Mouse (Mus musculus) heart, embryonic 10.5 days (tissue): ENCODE results near the gene Fam19a2. TPM values are rescaled to one million over a fixed set of nuclear protein-coding genes. Genes with fewer than 3 reads are reported as not detected.

Experiments
- DNase-seq: peaks from one replicate; pipeline ENCODE4 v3.0.0-alpha.2; 2017; ENCODE audit warnings: low spot score
- H3K27ac ChIP-seq: fragments of 300-500 bp; sonication (generic); 2 replicates; pipeline ENCODE4 v1.5.1; 2016; ENCODE audit warnings: mild to moderate bottlenecking
- H3K27me3 ChIP-seq: fragments of 300-500 bp; sonication (generic); 2 replicates; pipeline ENCODE4 v1.6.1; 2016; ENCODE audit warnings: mild to moderate bottlenecking; ENCODE audit not compliant: poor library complexity, insufficient read depth, severe bottlenecking
- H3K36me3 ChIP-seq: fragments of 300-500 bp; sonication (generic); 2 replicates; pipeline ENCODE4 v1.6.1; 2016; ENCODE audit warnings: mild to moderate bottlenecking, moderate library complexity
- H3K4me1 ChIP-seq: fragments of 300-500 bp; sonication (generic); 2 replicates; pipeline ENCODE4 v1.6.1; 2016; ENCODE audit warnings: mild to moderate bottlenecking
- H3K4me3 ChIP-seq: fragments of 300-500 bp; sonication (generic); 2 replicates; pipeline ENCODE4 v1.5.1; 2016; ENCODE audit warnings: mild to moderate bottlenecking, moderate library complexity
- H3K9me3 ChIP-seq: fragments of 300-500 bp; sonication (generic); 2 replicates; pipeline ENCODE4 v1.6.1; 2016; ENCODE audit warnings: mild to moderate bottlenecking, moderate library complexity
- WGBS: fragments of 180-500 bp; shearing (Covaris S2); methylation state at CpG from one replicate; pipeline ENCODE4 v1.1.7; 2016; 5-methylcytosine and 5-hydroxymethylcytosine counted together
- polyA plus RNA-seq: library from polyadenylated mRNA; unstranded; fragments of >200 nt; fragmentation: Nextera tagmentation; extraction: Ambion mirVana; gene quantifications from 2 replicates; pipeline ENCODE4 v1.2.1, GENCODE M21; 2016

Fam19a2 gene
- polyA plus RNA-seq, 1 experiment from 2014 or later = 0.72 TPM

DNA sequence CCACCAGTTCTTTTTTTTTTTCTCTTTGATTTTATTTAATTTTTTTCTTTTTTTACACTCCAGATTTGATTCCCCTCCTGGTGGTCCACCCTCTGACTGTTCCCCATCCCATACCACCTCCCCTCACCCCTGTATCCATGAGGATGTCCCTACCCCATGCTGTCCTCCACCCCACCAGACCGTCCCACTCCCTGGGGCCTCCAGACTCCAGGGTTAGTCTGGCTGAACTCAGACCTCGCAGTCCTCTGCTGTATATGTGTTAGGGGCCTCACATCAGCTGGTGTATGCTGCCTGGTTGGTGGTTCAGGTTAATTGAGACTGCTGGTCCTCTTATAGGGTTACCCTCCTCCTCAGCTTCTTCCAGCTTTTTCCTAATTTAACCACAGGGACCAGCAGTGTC lies 362.9 kb downstream of the Fam19a2 start:
- 86% methylated on average over 2 of the region's 2 CpGs for WGBS
- Histone ChIP-seq H3K36me3 (no peaks in the 10 kb centered on the region), H3K4me3 (no peak overlapping the region), H3K9me3 (no peaks in the 10 kb centered on the region), H3K27me3 (no peaks in the 10 kb centered on the region), H3K27ac (no peak overlapping the region), H3K4me1 (0 out of 2 replicates have a peak, but pooled peaks cover 4% of the 10 kb centered on the region)
- no peak for DNase-seq

DNA sequence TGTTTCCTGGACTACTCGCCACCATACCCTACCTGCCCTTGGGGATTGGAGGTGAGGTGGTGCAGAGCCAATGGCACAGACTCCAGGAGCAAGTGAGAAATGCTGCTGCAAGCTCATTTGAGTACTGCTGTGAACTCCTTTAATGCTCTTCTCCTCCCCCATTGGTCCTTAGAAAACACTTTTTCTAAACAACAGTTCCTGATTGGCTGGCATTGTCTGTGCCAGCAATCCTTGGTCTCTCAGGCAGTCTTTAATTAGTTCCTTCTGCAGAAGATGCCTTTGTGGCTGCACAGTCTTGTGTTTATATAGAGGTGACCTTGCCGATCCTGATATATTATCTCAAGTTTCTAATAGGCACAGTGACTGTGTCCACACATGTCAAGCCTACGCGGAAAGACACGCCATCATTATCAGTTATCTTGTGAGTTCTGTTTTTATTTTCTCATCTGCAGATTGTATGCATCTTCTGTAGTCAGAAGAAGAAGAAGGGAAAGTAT lies 365.5 kb downstream of the Fam19a2 start:
- WGBS = 63% methylated on average over 5 of the region's 5 CpGs
- Histone ChIP-seq H3K36me3 (no peaks in the 10 kb centered on the region), H3K9me3 (no peaks in the 10 kb centered on the region), H3K4me3 (no peak overlapping the region), H3K27me3 (no peaks in the 10 kb centered on the region), H3K4me1 (no peaks in the 10 kb centered on the region), H3K27ac (no peak overlapping the region)
- no peak for DNase-seq

DNA sequence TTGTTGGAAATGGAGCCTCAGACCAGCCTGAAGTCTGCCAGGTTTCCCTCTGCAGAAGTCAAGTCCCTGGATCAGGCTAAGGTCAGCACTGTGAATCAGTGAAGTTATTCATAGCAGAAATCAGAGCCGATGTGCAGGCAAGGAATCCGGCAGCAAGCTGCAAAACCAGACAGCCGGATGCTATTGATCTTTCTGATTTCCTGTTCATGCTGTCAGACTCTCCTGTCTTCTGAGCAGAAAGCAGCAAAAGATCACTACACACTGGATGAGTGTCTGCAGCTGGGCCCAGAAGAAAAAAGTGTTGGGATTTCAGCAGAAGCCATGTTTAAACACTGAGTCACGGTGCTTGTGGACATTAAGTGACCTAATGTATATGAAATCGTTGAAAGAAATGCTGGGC lies 368.2 kb downstream of the Fam19a2 start:
- no peaks in the 10 kb centered on the region for H3K27me3 ChIP-seq
- H3K4me3 ChIP-seq = no peak overlapping the region
- 80% methylated on average over 5 of the region's 5 CpGs for WGBS
- no peaks in the 10 kb centered on the region for H3K9me3 ChIP-seq
- H3K4me1 ChIP-seq = no peaks in the 10 kb centered on the region
- H3K36me3 ChIP-seq = no peaks in the 10 kb centered on the region
- no peak overlapping the region for H3K27ac ChIP-seq
- DNase-seq = no peak

DNA sequence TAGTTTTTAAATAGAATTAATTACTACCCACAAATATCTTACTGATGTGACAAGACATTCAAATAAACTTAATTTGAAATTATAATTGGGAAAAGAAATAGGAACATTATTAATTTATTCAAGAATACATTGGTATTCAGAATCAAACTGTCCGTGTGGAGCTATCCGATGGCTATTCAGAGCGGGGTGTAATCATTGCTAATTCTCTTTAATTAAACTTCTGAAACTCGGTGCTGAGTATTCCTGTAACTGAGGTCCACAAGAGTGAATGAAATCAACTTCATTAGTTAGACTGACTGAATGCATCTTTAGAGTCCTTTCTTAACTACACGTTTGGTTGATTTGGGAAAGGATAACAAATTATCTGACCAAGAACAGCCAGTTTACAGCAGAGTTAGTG lies 372.9 kb downstream of the Fam19a2 start:
- DNase-seq = no peak

DNA sequence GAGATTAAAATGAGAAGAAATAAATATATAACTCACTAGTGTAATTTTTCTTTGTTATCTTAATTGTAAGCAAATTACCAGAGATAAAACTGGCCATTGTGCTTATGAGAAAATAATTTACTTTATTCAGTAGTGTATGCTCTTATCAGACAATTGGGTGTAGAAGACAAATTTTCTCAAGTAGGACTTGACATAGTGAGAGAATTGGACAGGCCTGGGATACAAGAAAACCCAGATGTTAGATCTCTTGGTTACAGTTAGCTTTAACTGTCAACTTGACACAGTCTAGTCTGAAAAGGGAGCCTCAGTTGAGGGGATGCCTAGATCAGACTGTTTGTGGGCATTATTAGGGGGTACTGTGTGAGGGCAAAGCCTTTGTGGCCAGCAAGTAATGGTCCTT lies 373.7 kb downstream of the Fam19a2 start:
- Histone ChIP-seq H3K27ac (no peak overlapping the region), H3K4me3 (no peak overlapping the region), H3K27me3 (no peaks in the 10 kb centered on the region), H3K9me3 (no peaks in the 10 kb centered on the region), H3K36me3 (no peaks in the 10 kb centered on the region), H3K4me1 (no peaks in the 10 kb centered on the region)
- no peak for DNase-seq

More for the DNA sequence above, 372.9 kb downstream of the Fam19a2 start:
- WGBS = 85% methylated on average over 5 of the region's 5 CpGs
- H3K27me3 ChIP-seq = no peaks in the 10 kb centered on the region
- H3K4me3 ChIP-seq = no peak overlapping the region
- H3K27ac ChIP-seq = no peak overlapping the region
- H3K9me3 ChIP-seq = no peaks in the 10 kb centered on the region
- H3K4me1 ChIP-seq = no peaks in the 10 kb centered on the region
- H3K36me3 ChIP-seq = no peaks in the 10 kb centered on the region

DNA sequence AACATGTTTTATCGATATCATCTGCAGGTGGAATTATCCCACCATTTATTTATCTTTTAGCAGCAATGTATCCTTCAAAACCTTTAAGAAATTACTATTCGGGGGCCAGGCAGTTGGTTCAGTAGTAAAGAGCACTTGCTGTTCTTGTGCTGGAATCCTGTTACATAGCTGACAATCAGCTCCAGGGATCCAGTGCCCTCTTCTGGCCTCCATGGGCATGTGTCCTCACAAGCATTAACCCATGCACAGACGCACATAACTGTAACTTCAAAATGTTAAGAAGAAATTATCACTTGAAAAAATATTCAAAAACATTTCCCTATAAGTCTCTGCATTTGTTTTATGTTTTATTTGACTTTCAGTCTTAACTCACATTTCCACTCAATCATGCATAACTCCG lies 381.8 kb downstream of the Fam19a2 start:
- no peak overlapping the region for H3K27ac ChIP-seq
- DNase-seq = no peak
- no peaks in the 10 kb centered on the region for H3K9me3 ChIP-seq
- no peaks in the 10 kb centered on the region for H3K36me3 ChIP-seq
- H3K27me3 ChIP-seq = no peaks in the 10 kb centered on the region
- WGBS = 89% methylated on average over 4 of the region's 4 CpGs
- H3K4me1 ChIP-seq = no peaks in the 10 kb centered on the region
- H3K4me3 ChIP-seq = no peak overlapping the region

DNA sequence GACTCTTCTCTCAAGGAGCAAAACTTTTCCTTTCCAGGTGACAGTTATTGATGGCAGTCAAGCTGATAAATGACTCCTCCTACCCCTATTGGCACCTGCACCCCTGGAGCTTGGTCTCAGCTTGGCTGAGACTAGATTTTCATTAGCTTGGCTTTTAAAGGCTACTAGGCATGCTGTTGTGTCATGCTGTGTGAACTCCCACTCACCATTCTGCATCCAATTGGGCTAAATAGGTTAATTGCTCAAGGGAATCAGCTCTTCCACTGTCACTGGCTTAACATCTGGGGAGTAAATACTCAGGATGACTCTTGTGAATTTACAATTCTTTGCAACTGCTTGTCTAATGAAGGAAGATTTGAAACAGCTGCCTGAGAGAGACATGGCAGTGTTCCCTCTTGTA lies 407.4 kb downstream of the Fam19a2 start:
- Histone ChIP-seq H3K4me3 (no peak overlapping the region), H3K27ac (no peak overlapping the region), H3K4me1 (no peaks in the 10 kb centered on the region), H3K9me3 (no peaks in the 10 kb centered on the region), H3K27me3 (no peaks in the 10 kb centered on the region), H3K36me3 (no peaks in the 10 kb centered on the region)
- no peak for DNase-seq

DNA sequence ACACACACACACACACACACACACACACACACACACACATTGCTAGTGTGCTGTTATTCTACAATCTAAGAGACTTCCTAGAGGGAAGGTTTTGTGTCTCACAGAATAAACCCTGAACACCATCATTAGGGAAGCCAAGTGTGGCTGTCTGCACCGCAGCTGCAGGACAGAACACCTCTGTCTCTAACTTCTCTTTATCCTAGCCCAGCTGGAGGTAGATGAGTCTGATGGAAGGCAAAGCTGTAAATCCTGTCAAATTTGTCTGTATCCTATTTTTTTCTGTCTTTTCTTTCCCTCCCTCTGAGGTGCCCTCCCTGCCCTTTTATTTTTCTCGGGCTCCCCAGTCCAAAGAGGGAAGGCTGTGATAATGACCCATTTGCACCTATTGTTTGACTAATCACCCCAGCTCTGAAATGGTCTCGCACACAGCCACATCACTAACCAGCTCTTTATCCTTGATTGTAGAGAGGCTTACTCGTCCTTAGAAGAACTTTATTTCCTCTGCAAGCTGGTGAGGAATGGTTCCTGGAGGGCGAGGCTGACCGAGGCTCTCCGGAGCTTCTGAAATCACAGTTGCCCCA lies 414.6 kb downstream of the Fam19a2 start:
- H3K27me3 ChIP-seq = no peaks in the 10 kb centered on the region
- H3K9me3 ChIP-seq = no peaks in the 10 kb centered on the region
- H3K36me3 ChIP-seq = no peaks in the 10 kb centered on the region
- H3K27ac ChIP-seq = no peak overlapping the region
- WGBS = 11% methylated on average over 7 of the region's 7 CpGs
- DNase-seq = no peak
- H3K4me1 ChIP-seq = no peaks in the 10 kb centered on the region
- no peak overlapping the region for H3K4me3 ChIP-seq

DNA sequence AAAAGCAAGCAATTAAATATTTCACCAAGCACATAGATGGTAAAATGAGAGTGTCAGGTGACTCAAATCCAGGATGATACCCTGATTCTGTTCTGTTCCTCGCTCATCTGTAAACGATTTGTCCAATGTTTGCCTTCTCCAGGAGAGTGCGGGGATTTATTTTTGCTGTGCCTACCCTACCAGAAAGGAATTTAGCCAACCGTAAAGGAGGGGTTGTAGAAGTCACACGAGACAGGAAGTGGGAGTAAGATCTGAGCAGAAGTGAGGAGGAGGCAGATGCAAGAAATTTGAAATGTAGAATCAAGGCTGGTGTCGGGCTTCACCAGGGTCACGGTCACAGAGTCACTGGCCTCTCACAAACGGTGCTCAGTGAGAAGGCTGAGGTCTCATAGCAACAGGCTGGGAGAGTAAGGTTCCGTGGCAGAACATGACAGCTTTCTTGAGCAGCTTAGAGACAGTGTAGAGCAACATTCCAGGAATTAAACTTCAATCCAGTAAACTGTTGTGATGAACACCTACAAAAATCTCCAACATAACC lies 419.0 kb downstream of the Fam19a2 start:
- Histone ChIP-seq H3K9me3 (no peaks in the 10 kb centered on the region), H3K36me3 (no peaks in the 10 kb centered on the region), H3K4me3 (no peak overlapping the region), H3K4me1 (no peaks in the 10 kb centered on the region), H3K27ac (no peak overlapping the region), H3K27me3 (no peaks in the 10 kb centered on the region)
- DNase-seq = no peak
- WGBS = 67% methylated on average over 9 of the region's 9 CpGs

DNA sequence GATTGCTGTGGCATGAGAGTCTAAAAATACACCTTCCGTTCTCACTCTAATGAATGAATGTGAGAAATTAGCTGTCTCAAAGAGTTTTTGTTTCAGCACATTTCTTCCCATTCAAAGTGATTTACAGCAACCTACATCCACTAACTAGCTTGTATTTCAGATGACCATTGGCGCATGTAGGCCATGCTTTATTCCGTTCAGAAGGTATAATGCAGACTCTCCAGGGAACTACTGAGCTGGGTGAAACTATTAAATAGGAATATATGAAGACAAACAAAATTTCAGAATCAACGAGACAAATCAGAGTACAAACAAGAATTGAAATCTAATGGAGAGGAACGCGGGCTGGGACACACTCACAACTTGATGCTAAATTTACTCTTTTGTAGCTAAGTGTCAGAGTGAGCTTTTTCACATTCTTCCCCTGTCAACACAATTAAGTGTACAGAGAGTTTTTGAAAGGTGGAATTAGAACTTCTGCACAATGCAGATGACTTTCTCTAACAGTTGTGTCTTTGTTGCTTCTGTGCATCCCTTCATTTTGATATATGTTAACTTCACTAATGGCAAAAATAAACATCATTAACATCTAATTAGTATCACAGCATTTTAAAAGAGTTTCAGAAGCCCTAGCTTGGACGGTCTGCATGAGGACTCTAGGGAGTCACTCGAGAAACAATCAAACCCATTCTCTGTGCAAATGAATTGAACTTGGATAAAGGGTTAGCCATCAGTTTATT lies 428.6 kb downstream of the Fam19a2 start:
- no peaks in the 10 kb centered on the region for H3K36me3 ChIP-seq
- H3K4me1 ChIP-seq = no peaks in the 10 kb centered on the region; the same call in 1 of the 2 replicates
- WGBS = 65% methylated on average over 8 of the region's 8 CpGs
- H3K27me3 ChIP-seq = no peaks in the 10 kb centered on the region
- no peak for DNase-seq
- no peaks in the 10 kb centered on the region for H3K9me3 ChIP-seq
- no peak overlapping the region for H3K4me3 ChIP-seq
- no peak overlapping the region for H3K27ac ChIP-seq

DNA sequence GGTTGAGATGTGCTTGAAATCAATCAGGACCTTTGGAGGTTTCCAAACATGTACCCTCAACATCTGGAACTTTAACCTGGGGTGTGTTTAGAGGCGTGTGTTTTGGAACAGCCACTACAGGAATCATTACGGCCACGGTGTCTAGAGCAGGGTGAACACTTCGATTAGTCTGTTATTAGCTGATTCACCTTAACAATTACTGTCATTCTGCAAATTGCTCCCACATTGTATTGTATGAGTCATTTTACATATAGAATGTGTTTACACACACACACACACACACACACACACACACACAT lies 429.1 kb downstream of the Fam19a2 start:
- WGBS = 88% methylated on average over 4 of the region's 4 CpGs
- H3K4me1 ChIP-seq = no peaks in the 10 kb centered on the region; the same call in 1 of the 2 replicates
- H3K36me3 ChIP-seq = no peaks in the 10 kb centered on the region
- H3K27me3 ChIP-seq = no peaks in the 10 kb centered on the region
- no peaks in the 10 kb centered on the region for H3K9me3 ChIP-seq
- no peak overlapping the region for H3K4me3 ChIP-seq
- no peak for DNase-seq
- no peak overlapping the region for H3K27ac ChIP-seq

DNA sequence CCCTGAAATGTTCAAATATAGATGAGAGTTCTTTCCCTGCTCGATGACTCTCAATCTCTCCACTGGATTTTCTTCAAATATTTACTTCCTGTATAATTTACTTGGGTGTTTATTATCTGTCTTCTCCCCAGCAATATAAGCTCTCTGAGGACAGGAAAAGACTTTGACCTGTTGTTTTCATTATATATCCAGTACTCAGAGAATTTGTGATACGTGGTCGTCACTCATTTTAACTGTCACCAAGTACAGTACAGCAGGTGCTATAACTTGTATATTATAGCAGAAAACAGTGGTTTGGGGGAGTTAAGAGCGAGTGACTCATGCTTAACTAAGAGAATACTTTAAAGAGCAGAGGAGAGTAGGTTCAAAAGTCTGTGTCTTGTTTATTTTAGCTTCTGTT lies 438.8 kb downstream of the Fam19a2 start:
- 82% methylated on average over 4 of the region's 4 CpGs for WGBS
- H3K27ac ChIP-seq = no peak overlapping the region
- no peak for DNase-seq

DNA sequence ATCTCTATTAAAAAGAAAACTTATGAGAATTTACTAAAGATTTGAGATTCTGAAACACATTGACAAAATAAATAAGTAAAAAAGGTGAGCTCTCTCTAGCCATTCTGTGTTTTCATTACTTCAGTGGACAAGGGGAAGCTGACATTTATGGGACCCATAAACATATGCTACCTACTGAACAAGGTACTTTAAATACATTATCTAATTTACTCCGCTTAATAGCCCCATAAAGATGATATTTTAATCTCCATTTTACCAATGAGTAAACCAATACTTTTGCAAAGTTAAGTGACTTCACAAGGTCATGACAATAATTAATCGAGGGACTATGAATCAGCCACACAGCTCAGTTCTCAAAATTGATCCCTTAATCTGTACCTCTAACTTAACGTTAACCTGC lies 443.2 kb downstream of the Fam19a2 start:
- no peaks in the 10 kb centered on the region for H3K27me3 ChIP-seq
- no peak overlapping the region for H3K27ac ChIP-seq
- no peak overlapping the region for H3K4me3 ChIP-seq
- H3K36me3 ChIP-seq = no peaks in the 10 kb centered on the region
- peaks cover 3% of the 10 kb centered on the region; the same call in 1 of the 2 replicates for H3K4me1 ChIP-seq
- 89% methylated on average over 3 of the region's 3 CpGs for WGBS
- no peak for DNase-seq
- no peaks in the 10 kb centered on the region for H3K9me3 ChIP-seq

More for the DNA sequence above, 438.8 kb downstream of the Fam19a2 start:
- no peaks in the 10 kb centered on the region for H3K4me1 ChIP-seq
- H3K36me3 ChIP-seq = no peaks in the 10 kb centered on the region
- H3K4me3 ChIP-seq = no peak overlapping the region
- H3K9me3 ChIP-seq = no peaks in the 10 kb centered on the region
- H3K27me3 ChIP-seq = no peaks in the 10 kb centered on the region
